Mouse (Mus musculus) lung, embryonic 14.5 days (tissue): ENCODE data around the gene Tma7. TPM values are rescaled to one million over a fixed set of nuclear protein-coding genes. Genes with fewer than 3 reads are reported as not detected.
A peak's percentile ranks its signal among the peaks of the same experiment; 100 is the strongest.

Experiments used
- ATAC-seq: fragments of 200-750 bp; cut with Nextera tagmentation; 2 replicates; pipeline ENCODE4 v1.8.0; 2017; ENCODE audit warnings: mild to moderate bottlenecking, moderate TSS enrichment, moderate library complexity; ENCODE audit not compliant: insufficient read depth
- DNase-seq: peaks from one replicate; pipeline ENCODE4 v3.0.0-alpha.2; 2015
- H3K27ac ChIP-seq: fragments of 300-500 bp; sonication (generic); 2 replicates; pipeline ENCODE4 v1.5.1; 2014; ENCODE audit warnings: low read depth, mild to moderate bottlenecking, moderate library complexity
- H3K27me3 ChIP-seq: fragments of 300-500 bp; sonication (generic); 2 replicates; pipeline ENCODE4 v1.6.1; 2014; ENCODE audit warnings: low read length, control low read depth; ENCODE audit not compliant: insufficient read depth
- H3K36me3 ChIP-seq: fragments of 300-500 bp; sonication (generic); 2 replicates; pipeline ENCODE4 v1.6.1; 2014; ENCODE audit warnings: control low read depth; ENCODE audit not compliant: insufficient read depth
- H3K4me1 ChIP-seq: fragments of 300-500 bp; sonication (generic); 2 replicates; pipeline ENCODE4 v1.6.1; 2014; ENCODE audit warnings: antibody characterized with exemption, control low read depth; ENCODE audit not compliant: insufficient read depth
- H3K4me2 ChIP-seq: fragments of 300-500 bp; sonication (generic); 2 replicates; pipeline ENCODE4 v1.6.1; 2014; ENCODE audit warnings: mild to moderate bottlenecking
- H3K4me3 ChIP-seq: fragments of 300-500 bp; sonication (generic); 2 replicates; pipeline ENCODE4 v1.5.1; 2014; ENCODE audit warnings: low read depth, low read length
- H3K9ac ChIP-seq: fragments of 300-500 bp; sonication (generic); 2 replicates; pipeline ENCODE4 v1.6.1; 2014
- H3K9me3 ChIP-seq: fragments of 300-500 bp; sonication (generic); 2 replicates; pipeline ENCODE4 v1.6.1; 2016; ENCODE audit warnings: low read depth, low read length, control low read depth
- CTCF ChIP-seq: IDR thresholded peaks from 2 replicates; pipeline ENCODE4 v1.5.1; 2016; ENCODE audit warnings: antibody characterized with exemption, low read depth
- WGBS: fragments of 180-500 bp; shearing (Covaris S2); extraction: QIAGEN DNeasy Blood & Tissue Kit; methylation state at CpG from one replicate; pipeline ENCODE4 v1.1.7; 2014; 5-methylcytosine and 5-hydroxymethylcytosine counted together
- polyA plus RNA-seq: library from polyadenylated mRNA; unstranded; fragments of >200 nt; fragmentation: Nextera tagmentation; extraction: Ambion mirVana; gene quantifications from 2 replicates; pipeline ENCODE4 v1.2.1, GENCODE M21; 2014

The Tma7 gene
- polyA plus RNA-seq, 1 experiment from 2014 or later, result 599 TPM

DNA sequence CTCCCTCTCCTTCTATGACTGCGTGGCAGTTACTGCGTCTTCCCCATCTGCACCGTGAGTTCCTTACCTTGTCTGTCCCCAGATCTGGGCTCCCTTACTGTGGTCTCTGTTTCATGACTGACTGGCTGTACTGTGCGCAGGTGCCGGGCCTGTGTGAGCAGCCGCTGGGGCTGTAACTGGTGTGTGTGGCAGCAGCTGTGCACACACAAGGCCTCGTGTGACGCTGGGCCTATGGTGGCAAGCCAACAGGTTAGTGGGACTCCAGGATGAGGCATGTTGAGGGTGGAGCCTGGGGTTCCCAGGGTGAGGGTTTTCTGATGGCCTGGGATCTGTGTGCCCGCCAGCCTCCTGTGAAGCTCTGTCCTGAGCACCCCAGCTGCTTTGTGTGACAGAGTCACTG lies 21.7 kb upstream of the Tma7 start:
- no peak overlapping the region for H3K27ac ChIP-seq
- H3K36me3 ChIP-seq, result peaks cover 86% of the 10 kb centered on the region
- no peaks in the 10 kb centered on the region for H3K9me3 ChIP-seq
- H3K4me3 ChIP-seq, result no peak overlapping the region
- TF ChIP-seq CTCF, result no peak
- peaks cover 2% of the 10 kb centered on the region for H3K4me1 ChIP-seq
- 85% methylated on average over 9 of the region's 9 CpGs for WGBS
- no peak overlapping the region for H3K4me2 ChIP-seq
- H3K27me3 ChIP-seq, result no peaks in the 10 kb centered on the region
- no peak for DNase-seq
- ATAC-seq, result no peak
- H3K9ac ChIP-seq, result no peak overlapping the region

GRCm38 (mm10) chr9:109103250-109103649 lies 20.9 kb upstream of the Tma7 start:
- Histone ChIP-seq H3K27ac (no peak overlapping the region), H3K36me3 (peaks cover 77% of the 10 kb centered on the region), H3K4me2 (no peak overlapping the region), H3K4me1 (peaks cover 10% of the 10 kb centered on the region), H3K4me3 (no peak overlapping the region), H3K9me3 (no peaks in the 10 kb centered on the region), H3K9ac (no peak overlapping the region), H3K27me3 (no peaks in the 10 kb centered on the region)
- no peak for DNase-seq
- WGBS, result 65% methylated on average over 7 of the region's 7 CpGs
- TF ChIP-seq CTCF, result no peak
- ATAC-seq, result no peak

DNA sequence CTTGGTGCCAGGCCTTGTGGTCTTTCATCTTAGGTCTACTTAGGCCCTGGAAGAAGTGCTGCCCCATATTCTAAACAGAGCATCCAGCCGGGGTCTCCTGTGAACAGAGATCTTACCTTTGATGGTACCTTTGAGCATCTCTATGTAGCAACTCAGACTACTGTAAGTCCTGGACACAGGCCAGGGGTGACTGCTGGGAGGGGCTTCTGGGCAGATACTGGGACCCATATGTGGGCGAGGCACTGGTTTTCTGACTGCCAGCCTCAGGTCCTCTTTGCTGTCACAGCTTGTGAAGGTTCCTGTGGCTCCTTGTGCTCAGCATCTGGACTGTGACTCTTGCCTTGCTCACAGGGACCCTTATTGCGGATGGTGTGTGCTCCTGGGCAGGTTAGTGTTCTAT lies 20.2 kb upstream of the Tma7 start:
- WGBS, result 86% methylated on average over 3 of the region's 3 CpGs
- DNase-seq (no peak), ATAC-seq (no peak)
- Histone ChIP-seq H3K4me1 (peaks cover 15% of the 10 kb centered on the region), H3K9me3 (no peaks in the 10 kb centered on the region), H3K27ac (no peak overlapping the region), H3K36me3 (peaks cover 70% of the 10 kb centered on the region), H3K9ac (no peak overlapping the region), H3K4me2 (no peak overlapping the region), H3K27me3 (no peaks in the 10 kb centered on the region), H3K4me3 (no peak overlapping the region)
- TF ChIP-seq CTCF, result no peak

GRCm38 (mm10) chr9:109101933-109102445 lies 19.6 kb upstream of the Tma7 start:
- no peak for DNase-seq
- H3K9ac ChIP-seq, result no peak overlapping the region
- no peak overlapping the region for H3K4me3 ChIP-seq
- no peaks in the 10 kb centered on the region for H3K9me3 ChIP-seq
- no peak overlapping the region for H3K27ac ChIP-seq
- TF ChIP-seq CTCF, result no peak
- H3K4me2 ChIP-seq, result no peak overlapping the region
- peaks cover 18% of the 10 kb centered on the region for H3K4me1 ChIP-seq
- H3K36me3 ChIP-seq, result peaks cover 67% of the 10 kb centered on the region
- no peaks in the 10 kb centered on the region for H3K27me3 ChIP-seq
- ATAC-seq, result no peak
- 92% methylated on average over 5 of the region's 5 CpGs for WGBS

GRCm38 (mm10) chr9:109100307-109100928 lies 18.0 kb upstream of the Tma7 start:
- Histone ChIP-seq H3K4me2 (no peak overlapping the region), H3K27me3 (no peaks in the 10 kb centered on the region), H3K9me3 (no peaks in the 10 kb centered on the region), H3K27ac (no peak overlapping the region), H3K9ac (no peak overlapping the region), H3K4me3 (no peak overlapping the region), H3K36me3 (peaks cover 51% of the 10 kb centered on the region), H3K4me1 (peaks cover 18% of the 10 kb centered on the region)
- WGBS, result 85% methylated on average over 20 of the region's 20 CpGs
- no peak for DNase-seq
- no peak for ATAC-seq
- TF ChIP-seq CTCF, result no peak

DNA sequence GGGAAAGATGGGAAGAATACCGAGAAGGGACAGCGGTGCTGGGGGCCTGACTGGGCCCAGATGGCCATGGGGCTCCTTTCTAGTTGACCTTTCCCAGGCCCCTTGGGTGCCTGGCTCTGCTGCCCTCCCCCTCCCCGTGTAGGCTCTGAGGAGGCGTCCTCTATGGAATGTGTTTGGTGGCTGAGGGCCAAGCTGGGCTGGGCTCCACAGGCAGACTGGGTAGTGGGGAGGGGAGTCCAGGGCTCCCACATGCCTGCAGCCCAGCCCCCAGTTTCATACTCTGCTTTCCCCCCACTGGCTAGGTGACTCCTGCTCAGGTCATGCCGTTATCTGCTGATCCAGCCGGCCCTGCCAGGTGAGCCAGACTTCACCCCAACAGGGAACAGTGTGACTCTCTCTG lies 16.6 kb upstream of the Tma7 start:
- no peak for TF ChIP-seq CTCF
- Histone ChIP-seq H3K27ac (peak overlapping the region; percentile 99; the same call in 1 of the 2 replicates), H3K4me1 (peaks cover 27% of the 10 kb centered on the region), H3K27me3 (no peaks in the 10 kb centered on the region), H3K4me3 (no peak overlapping the region), H3K36me3 (peaks cover 37% of the 10 kb centered on the region), H3K9ac (peak overlapping the region; percentile 27; the same call in 1 of the 2 replicates), H3K9me3 (no peaks in the 10 kb centered on the region), H3K4me2 (peak overlapping the region; percentile 87)
- DNase-seq, result peak; percentile 88
- WGBS, result 15% methylated on average over 6 of the region's 6 CpGs
- peak; percentile 33 for ATAC-seq

DNA sequence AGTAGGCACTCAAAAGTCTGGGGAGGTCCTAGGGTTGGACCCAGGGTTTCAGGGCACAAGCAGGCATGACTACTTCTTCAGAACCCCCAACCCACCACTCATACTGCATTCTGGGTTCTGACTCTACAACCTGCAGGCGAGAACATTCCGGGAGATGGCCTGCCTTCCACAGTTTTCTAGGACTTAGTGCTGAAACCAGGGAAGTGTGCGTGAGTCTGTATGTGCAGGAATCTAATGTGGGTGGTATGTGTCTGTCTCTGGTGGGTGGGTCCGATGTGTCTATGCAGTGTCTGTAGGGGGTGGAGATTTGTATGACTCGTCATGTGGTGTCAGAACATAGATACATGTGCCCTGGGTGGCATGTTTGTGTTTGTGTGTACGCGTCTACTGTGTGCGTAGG lies 16.0 kb upstream of the Tma7 start:
- Histone ChIP-seq H3K27me3 (no peaks in the 10 kb centered on the region), H3K4me3 (peak overlapping the region; percentile 5; the same call in 1 of the 2 replicates)
- ATAC-seq, result no peak

More for the DNA sequence above, 16.0 kb upstream of the Tma7 start:
- Histone ChIP-seq H3K4me1 (peaks cover 32% of the 10 kb centered on the region), H3K27ac (peak overlapping the region; percentile 99), H3K36me3 (peaks cover 31% of the 10 kb centered on the region), H3K9ac (no peak overlapping the region), H3K4me2 (peak overlapping the region; percentile 87), H3K9me3 (no peaks in the 10 kb centered on the region)
- WGBS, result 64% methylated on average over 8 of the region's 8 CpGs
- peak; percentile 11 for DNase-seq
- TF ChIP-seq CTCF, result no peak
